In genomic region chr3:29730062-29730760, GRCm38 (mm10) we compare ENCODE assay signal across 8 mouse cellular contexts.
A peak's percentile ranks its signal among the peaks of the same experiment; 100 is the strongest.
DNase-seq lines count a peak whose midpoint lies in the region; ATAC-seq and TF ChIP-seq lines count a peak whose summit lies in the region.

No protein-coding gene starts in this region.

- H3K4me3 ChIP-seq in heart, embryonic 11.5 days (ENCODE audit: low read depth, low read length): no peak overlapping the region
- no peak overlapping the region for H3K4me3 ChIP-seq in E14TG2a.4 (replicated peaks; ENCODE audit: low read length)
- no peak overlapping the region for H3K4me3 ChIP-seq in limb, embryonic 11.5 days (ENCODE audit: low read depth, low read length)

- peak; percentile 15 to 42 for DNase-seq in heart, postnatal 14 days
- peak; percentile 57 to 72 for DNase-seq in cerebellum, postnatal 14 days
- peak; percentile 19 to 29 for DNase-seq in frontal cortex, postnatal 25 days (ENCODE audit: low spot score in 2 of 2)
- peak; percentile 75 for DNase-seq in limb, embryonic 11.5 days (ENCODE audit: low spot score)
- DNase-seq in right cerebral cortex, adult 18-20 months: peak; percentile 51

- H3K4me1 ChIP-seq in heart, embryonic 11.5 days (ENCODE audit: control insufficient read depth, insufficient read depth, low read length): no peaks in the 10 kb centered on the region
- no peaks in the 10 kb centered on the region for H3K4me1 ChIP-seq in E14TG2a.4 (replicated peaks; ENCODE audit: low read depth, low read length)
- peaks cover 3% of the 10 kb centered on the region; the same call in 1 of the 2 replicates for H3K4me1 ChIP-seq in limb, embryonic 11.5 days (ENCODE audit: control insufficient read depth, insufficient read depth, low read length)

- H3K27ac ChIP-seq in heart, embryonic 11.5 days (ENCODE audit: low read depth, low read length): no peak overlapping the region
- no peak overlapping the region for H3K27ac ChIP-seq in limb, embryonic 11.5 days (replicated peaks; ENCODE audit: low read depth, low read length)

- no peak overlapping the region for H3K9ac ChIP-seq in heart, embryonic 11.5 days (ENCODE audit: low read depth, low read length)
- no peak overlapping the region for H3K9ac ChIP-seq in limb, embryonic 11.5 days (ENCODE audit: low read length)

- no peaks in the 10 kb centered on the region for H3K9me3 ChIP-seq in heart, embryonic 11.5 days (replicated peaks; ENCODE audit: control insufficient read depth, low read length)
- no peaks in the 10 kb centered on the region for H3K9me3 ChIP-seq in E14TG2a.4 (ENCODE audit: low read length)
- H3K9me3 ChIP-seq in limb, embryonic 11.5 days (ENCODE audit: control insufficient read depth, low read length): no peaks in the 10 kb centered on the region

- 17% methylated on average over 4 of the region's 4 CpGs for WGBS in heart, embryonic 11.5 days (ENCODE audit: insufficient replicate concordance)
- 24% methylated on average over 4 of the region's 4 CpGs for WGBS in limb, embryonic 11.5 days

- H3K4me2 ChIP-seq in heart, embryonic 11.5 days: no peak overlapping the region
- no peak overlapping the region for H3K4me2 ChIP-seq in limb, embryonic 11.5 days (ENCODE audit: low read depth, severe bottlenecking)

- TF ChIP-seq CTCF in E14TG2a.4 (conservative IDR thresholded peaks at IDR 0.05; ENCODE audit: low read length): peak; percentile 49

- no peak for ATAC-seq in heart, embryonic 11.5 days (replicated peaks; ENCODE audit: insufficient number of reproducible peaks, low FRiP score, low TSS enrichment)
- ATAC-seq in limb, embryonic 11.5 days (ENCODE audit: insufficient number of reproducible peaks, low FRiP score, low TSS enrichment, low read depth): no peak
- no peak for ATAC-seq in inflammation-experienced regulatory T-cells, adult 6 months

- intact Hi-C loops in heart, postnatal 14 days (cut with DNase I): no loop called here

- no peaks in the 10 kb centered on the region for H3K27me3 ChIP-seq in heart, embryonic 11.5 days (ENCODE audit: control insufficient read depth, insufficient read depth, low read length)
- H3K27me3 ChIP-seq in E14TG2a.4 (ENCODE audit: insufficient read depth, low read length): no peaks in the 10 kb centered on the region
- H3K27me3 ChIP-seq in limb, embryonic 11.5 days (ENCODE audit: control insufficient read depth, insufficient read depth, low read length): no peaks in the 10 kb centered on the region

- no peaks in the 10 kb centered on the region for H3K36me3 ChIP-seq in heart, embryonic 11.5 days (ENCODE audit: control insufficient read depth, insufficient read depth, low read length)
- no peaks in the 10 kb centered on the region for H3K36me3 ChIP-seq in E14TG2a.4 (ENCODE audit: insufficient read depth, low read length)
- H3K36me3 ChIP-seq in limb, embryonic 11.5 days (ENCODE audit: control insufficient read depth, insufficient read depth, low read length): no peaks in the 10 kb centered on the region

Comparison
In these comparisons a context has a peak if more than half of its experiments do, and no peak if none do; other contexts are left out.
1. DNase-seq: peak in every context shown above with its lines; median percentile 75 in limb, embryonic 11.5 days; 64 in cerebellum, postnatal 14 days; 51 in right cerebral cortex, adult 18-20 months; 28 in heart, postnatal 14 days; 24 in frontal cortex, postnatal 25 days.